Mouse (Mus musculus) heart, postnatal 4 days (tissue): ENCODE data around the gene Nucks1. TPM values are rescaled to one million over a fixed set of nuclear protein-coding genes. Genes with fewer than 3 reads are reported as not detected.
A peak's percentile ranks its signal among the peaks of the same experiment; 100 is the strongest.
"Not testable (repeated sequence)": the region's sequence is repeated elsewhere in the genome, so short reads cannot be mapped to it uniquely, and the experiment has no call there.

Experiments used
- DNase-seq: peaks from one replicate; pipeline ENCODE4 v3.0.0; 2021
- total RNA-seq, 2 experiments: library from RNA; stranded (reverse); gene quantifications; 2 replicates each; pipeline ENCODE4 v1.2.3; 2021

The Nucks1 gene
- total RNA-seq = 100 to 1,000 TPM; 169 to 172 TPM

DNA sequence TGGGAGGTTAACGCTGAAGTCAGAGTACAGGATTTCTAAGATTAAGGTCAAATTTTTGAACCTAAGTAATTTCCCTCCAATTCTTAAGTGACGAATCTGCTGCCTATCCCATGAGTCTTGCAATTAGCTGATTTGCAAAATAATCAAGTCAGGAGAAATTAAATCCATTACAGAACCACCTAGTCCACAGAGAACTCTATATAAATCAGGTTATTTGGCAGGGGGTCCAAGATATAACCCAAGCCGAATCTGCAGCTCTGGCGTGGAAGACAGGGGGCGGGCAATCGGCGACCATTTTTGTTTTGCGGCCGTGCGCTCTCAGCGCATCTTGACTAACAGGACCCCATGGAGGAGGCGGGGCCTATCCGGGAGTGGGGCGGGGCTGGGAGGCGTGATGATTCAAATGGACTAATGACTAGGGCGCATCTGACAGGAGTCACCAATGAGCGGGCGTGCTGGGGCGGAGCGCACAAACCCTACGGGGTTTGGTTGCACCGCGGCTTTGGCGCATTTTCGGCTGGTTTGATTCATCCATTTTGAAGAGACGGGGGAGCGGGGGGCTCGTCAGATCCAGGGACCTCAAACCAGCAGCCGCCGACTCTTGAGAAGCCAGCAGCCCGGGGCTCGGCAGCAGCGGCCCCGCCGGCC, at the start of gene Nucks1:
TSS of gene Nucks1 (plus strand) at position 534 of the 648 bp plus-strand sequence.
- peak; percentile 100 for DNase-seq

DNA sequence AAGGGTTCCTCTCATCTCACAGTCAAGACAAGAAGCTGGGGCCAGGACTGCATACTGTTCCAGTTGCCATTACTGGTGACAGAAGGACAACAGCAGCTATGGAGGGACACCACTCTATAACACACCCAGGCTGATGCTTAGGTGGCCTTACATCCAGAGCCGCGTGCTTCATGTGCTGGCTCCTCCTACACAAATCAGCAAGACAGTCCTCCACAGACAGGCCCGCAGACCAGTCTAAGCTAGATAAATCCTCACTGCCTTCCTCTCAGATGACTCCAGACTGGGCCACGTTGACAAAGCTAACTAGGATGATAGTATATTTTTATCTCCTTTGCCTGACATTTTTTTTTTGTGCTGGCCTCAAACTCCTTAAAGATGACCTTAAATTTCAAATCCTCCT, 48.5 kb upstream of the Nucks1 start:
- DNase-seq = no peak

DNA sequence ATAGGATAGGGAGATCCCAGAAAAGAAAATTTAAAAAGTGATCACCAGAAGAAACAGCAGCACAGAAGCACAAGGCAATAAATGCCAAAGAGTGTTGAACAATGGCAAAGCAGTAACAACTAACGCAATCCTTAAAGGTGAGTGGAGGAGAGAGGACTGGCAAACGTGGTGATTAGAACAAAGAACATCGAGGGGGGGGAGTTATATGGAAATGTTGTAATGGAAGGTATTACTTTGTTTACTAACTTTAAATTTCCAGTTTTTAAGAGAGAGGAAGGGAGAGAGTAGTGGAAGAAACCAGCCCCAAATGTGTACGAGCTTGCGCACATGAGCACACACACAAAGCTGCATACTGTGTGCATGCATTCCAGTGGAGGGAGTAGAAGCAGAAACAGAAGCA, 44.7 kb upstream of the Nucks1 start:
- no peak for DNase-seq

DNA sequence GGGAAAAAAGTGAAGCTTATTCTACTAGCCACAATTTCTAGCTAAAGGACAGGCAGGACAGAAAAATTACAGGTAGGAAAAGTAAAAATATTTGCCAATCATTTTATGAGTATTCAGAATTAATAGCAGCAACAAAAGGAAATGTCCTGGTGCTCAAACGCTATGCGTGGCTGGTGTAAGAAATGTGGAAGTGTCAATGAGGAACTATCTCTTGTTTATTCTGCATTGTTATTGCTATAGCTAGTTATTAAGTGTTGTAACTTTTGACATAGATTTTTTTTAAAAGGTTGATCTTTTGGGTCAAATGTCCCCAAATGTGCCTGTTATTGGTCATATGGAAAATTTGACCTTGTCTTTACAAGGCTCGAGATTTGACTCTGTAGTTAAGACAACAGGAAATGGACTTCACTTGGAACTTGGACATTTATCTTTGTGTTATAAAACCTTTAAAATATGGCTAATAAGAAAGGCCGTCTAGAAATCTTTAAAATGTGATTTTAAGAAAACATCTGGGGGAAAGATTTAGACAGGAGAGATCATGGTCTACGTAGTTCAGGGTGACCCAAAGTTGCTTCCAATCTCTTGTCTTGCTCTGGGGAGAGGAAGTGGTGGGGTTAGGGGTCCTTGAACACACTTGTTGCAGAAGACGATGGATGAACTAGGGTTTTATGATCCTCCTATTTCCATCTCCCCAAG, 43.9 kb upstream of the Nucks1 start:
- DNase-seq = no peak

DNA sequence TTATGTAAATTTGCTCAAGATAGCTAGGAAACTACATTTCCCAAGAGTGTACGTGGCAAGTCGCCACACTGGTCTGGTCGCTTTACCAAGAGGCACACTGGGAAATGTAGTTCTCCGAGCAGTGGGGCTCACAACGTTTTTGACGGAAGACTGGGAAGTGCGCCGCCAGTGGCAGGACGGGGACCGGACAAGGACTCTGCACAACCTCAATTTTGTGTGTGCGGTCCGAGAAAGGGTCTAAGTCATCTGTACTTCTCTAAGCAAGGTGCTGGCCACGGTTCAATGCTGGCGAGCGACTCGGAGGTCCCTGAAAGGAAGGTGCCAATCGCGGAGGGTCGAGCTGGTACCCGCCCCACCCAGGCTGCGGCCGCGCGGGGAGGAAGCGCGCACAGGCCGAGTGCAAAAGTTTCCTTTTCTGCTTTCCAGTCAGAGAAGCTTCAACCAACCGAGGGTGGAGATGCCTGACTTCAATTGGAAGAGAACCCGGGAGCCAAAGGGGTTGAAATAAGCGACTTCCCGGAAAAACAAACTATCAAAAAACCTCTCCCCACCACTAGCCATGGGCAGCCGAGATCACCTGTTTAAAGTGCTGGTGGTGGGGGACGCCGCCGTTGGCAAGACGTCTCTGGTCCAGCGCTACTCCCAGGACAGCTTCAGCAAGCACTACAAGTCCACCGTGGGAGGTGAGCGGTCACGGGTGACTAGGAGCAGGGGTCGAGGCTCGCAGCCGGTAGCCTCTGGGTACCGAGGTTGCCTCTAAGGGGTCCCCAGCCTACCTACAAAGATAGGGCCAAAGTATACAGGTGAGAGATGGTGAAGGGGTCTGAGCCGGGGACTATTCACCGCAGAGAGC, 43.0 kb upstream of the Nucks1 start, which contains the start of gene Rab29:
TSS of gene Rab29 (plus strand) at position 132 of the 853 bp plus-strand sequence.
- peak; percentile 94 for DNase-seq

DNA sequence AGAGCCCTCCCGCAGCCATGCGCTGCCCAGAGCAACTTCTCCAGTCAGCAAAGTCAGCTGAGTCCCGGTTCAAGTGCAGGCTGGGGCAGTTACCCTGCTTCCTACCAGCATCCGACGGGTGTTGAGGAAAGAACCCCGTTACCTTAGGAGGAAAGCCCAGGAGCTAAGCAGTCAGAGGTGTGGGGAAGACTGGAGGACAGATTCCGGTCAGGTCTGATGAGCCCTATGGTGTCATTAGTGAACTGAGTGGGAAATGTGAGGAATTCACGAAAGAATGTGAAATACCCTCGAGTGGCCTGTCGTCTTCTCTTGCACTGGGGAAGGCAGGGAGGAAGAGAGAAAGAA, 42.4 kb upstream of the Nucks1 start:
- no peak for DNase-seq

DNA sequence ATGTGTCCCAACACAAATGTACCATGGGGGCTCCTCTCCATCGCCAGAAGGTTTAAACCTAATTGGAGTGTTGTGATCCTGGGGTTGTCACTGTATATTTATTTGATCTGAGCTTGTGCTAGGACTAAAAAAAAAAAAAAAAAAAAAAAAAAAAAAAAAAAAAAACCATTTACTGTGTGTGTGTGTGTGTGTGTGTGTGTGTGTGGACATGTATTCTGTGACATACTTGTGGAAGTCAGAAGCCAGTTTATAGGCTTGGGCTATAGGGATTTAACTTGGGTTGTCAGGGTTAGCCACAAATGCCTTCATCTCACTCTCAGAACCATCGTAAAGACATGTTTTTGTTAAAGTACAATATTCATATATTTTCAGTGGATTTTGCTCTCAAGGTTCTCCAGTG, 40.8 kb upstream of the Nucks1 start:
- no peak for DNase-seq

DNA sequence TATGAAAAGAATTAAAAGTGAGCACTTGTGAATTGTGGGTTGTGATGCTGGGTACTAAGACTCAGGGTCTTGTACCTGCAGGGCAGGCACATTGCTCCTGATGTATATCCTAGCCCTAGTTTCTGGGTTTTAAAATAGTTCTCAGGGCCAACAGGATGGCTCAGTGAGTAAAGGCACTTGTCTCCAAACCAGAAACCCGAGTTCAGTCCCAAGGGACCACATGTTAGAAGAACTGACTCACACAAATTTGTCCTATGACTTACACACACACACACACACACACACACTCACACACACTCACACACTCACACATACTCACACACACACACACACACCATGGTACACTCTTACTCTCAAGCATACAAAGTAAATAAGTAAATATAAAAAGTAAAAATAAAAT, 37.5 kb upstream of the Nucks1 start:
- DNase-seq = no peak

DNA sequence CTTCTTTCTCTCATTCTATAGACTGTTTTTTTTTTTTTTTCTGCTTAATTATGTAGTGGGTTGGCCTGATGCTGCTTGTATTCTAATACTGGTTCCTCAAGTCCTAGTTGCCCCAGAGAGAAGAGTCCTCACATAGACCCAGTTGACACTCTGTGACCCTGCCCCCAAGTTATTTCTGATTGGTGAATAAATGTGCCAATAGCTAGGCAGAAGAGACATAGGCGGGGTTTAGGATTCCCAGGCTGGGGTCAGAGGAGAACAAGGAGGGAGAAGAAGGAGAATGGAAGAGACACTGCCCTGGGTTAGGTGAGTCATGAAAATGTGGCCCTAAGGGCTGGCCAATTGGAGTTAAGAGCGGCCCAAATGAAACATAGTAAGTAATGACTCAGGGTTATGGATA, 30.5 kb upstream of the Nucks1 start:
- DNase-seq = no peak

DNA sequence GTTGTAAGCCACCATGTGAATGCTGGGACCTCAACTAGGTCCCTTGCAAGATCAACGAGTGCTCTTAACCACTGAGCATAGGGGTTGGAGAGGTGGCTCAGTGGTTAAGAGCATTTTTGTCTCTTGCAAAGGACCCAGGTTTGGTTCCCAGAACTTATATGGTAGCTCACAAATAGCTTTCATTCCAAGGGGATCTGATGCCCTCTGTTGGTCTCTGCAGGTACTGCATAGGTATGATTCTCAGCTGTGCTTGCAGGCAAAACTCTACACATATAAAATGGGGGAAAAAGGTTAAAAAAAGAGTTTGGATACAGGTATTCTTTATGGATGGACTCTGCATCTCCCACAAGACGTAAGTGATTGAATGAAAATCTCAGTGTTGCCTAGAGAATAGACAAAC, 27.5 kb upstream of the Nucks1 start:
- DNase-seq = peak; percentile 14

DNA sequence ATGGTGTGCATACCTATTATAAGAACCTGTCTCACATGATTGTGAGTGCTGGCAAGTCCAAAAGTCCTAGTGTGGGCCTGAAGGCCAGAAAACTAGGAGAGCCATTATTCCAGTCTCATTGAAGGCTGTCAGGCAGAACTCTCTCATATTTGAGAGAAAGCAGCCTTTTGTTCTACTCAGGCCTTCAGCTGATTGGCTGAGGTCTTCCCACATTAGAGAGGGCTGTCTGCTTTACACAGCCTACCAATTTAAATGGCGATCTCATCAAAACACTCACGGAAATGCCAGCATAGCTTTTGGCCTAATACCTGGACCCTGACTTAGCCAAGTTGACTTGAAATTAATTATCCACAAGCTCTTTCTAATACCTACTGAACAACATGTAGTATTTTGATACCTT, 24.2 kb upstream of the Nucks1 start:
- no peak for DNase-seq

DNA sequence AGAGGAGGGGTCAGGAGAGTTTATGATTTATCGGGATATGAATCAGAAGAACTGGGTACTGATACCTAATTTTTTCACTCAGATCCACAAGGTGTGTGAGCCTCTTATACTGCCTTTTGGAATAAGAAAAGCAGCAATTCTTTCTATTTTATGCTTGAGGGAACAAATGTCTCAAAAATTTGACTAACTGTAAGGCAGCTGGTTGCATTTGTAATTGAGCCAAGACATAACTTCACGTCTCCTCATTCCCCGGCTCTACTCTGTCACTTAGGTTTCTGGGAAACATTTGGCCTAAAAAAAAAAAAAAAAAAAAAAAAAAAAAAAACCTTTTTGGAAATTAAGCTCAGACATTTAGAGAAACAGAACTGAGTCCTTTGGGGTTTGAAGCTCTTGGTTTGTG, 23.7 kb upstream of the Nucks1 start:
- DNase-seq = no peak

DNA sequence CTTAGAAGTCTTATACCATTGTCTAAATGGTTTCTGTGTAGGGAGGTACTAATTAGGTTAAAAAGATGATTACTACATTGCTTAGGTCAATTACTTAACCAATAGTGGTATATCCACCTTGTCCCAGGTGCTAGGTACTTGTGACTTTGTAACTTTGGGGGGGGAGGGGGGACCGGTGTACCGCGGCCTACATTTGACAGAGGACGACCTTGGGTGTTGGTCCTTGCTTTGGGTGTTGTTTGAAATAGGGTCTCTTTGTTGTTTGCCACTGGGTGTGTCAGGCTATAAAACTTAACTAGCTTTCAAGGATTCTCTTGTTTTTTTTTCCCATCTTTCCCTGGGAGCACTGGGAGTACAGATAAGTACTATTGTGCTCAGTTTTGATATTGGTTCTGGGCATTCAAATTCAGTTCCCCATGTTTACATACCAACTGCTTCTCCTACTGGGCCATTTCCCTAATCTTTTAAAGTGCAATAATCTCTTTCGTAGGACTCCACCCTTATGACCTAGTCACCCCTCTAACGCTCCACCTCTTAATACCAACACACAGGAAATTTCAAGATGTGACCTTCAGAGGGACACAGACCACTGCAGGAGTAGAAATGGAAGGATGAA, 20.2 kb upstream of the Nucks1 start:
- no peak for DNase-seq

DNA sequence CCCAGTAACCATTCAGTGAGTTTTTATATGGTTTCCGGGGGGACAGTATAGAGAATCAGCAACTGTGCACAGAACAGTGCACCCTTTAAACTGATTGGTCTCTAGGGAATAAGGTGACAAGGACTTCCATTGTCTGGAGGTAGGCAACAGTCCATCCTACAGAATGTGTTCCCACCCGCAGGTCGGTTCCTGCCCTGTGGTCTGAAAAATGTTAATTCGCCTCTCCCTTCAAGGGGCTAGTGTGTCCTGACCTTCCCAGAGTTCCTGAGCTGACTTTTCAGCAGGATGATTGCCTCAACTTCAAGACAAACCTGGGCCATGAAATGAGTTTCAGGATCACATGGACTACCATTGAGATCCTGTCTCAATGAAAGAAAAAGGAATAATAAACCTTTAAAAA, 18.9 kb upstream of the Nucks1 start:
- DNase-seq = no peak

DNA sequence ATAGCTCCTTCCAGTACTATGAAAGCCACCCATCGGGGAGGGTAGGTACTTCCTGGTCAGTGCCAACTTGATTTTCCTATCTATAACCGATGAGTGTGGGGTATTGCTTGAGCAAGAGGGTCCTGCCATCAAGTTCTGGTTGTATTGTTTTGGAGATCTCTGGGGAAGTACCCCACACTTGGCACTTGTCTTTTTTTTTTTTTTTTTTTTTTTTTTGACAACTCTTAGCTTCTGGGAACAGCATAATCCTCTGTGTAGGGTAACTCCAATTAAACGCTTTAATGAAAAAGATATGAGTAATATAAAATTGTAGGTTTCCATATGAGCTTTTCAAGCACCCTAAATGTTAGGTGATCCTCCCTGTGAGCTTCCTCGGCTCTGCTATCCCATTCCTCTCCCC, 7.7 kb upstream of the Nucks1 start:
- DNase-seq = no peak

DNA sequence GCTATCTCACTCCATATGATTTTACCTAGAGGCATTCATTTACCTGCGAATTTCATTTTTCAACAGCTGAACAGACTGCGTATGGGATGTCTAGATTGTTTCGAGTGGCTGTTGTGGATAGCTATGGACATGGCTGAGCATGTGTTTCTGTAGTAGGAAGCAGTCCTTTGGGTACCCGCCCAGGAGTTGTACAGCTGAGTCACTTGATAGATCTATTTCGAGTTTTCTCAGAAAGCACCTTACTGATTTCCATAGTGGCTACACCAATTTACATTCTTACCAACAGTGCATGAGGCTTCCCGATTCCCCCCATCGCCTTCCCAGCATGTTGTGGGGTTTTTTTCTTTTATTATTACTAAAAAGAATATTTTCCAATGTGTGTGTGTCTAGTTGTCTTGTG, 7.1 kb upstream of the Nucks1 start:
- DNase-seq = no peak

DNA sequence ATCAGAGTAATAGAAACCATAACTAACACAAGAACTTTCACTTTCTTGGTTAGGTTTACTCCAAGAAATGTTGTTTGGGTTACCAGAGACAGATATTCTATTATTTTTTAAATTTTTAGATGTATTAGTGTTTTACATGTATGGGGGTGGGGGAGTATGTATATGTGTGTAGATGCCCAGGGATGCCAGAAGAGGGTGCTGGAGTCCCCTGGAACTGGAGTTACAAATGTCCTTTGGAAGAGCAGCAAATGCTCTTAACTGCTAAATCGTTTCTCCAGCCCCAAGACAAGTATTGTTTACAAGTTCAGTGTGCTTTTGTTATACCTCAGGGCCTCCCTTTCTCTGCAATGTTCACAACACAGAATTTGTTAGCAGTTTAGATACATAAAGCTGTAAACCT, 4.8 kb upstream of the Nucks1 start:
- DNase-seq = peak; percentile 29

DNA sequence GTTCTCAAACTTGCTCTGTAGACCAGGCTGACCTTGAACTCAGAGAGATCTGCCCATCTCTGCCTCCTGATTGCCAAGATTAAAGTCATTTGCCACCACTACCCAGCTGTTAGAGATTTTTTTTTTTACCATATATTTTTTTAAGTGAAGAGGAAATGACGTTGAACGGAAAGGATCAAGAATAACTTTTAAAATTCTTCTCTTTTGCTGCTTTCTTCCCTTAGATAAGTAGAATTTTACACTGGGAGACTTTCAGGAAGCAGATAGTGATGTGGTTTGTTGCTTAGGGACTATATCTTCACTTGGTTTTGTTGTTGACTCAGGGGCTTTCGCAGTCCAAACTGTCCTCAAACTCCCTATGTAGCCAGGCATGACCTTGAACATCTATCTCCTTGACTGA, 1.9 kb upstream of the Nucks1 start:
- no peak for DNase-seq

DNA sequence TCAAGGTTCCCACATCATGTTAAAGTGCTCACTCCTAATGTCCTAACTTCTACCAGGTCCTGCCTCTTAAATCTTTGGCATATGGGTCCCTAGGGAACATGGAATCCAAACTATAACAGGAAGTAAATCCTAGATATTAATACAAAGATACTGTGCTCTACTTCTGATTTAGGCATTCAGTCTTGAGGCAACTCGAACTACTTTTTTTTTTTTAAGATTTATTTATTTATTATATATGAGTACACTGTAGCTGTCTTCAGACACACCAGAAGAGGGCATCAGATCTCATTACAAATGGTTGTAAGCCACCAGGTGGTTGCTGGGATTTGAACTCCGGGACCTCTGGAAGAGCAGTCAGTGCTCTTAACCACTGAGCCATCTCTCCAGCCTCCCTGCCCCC, 1.1 kb upstream of the Nucks1 start:
- not testable (repeated sequence) for DNase-seq

DNA sequence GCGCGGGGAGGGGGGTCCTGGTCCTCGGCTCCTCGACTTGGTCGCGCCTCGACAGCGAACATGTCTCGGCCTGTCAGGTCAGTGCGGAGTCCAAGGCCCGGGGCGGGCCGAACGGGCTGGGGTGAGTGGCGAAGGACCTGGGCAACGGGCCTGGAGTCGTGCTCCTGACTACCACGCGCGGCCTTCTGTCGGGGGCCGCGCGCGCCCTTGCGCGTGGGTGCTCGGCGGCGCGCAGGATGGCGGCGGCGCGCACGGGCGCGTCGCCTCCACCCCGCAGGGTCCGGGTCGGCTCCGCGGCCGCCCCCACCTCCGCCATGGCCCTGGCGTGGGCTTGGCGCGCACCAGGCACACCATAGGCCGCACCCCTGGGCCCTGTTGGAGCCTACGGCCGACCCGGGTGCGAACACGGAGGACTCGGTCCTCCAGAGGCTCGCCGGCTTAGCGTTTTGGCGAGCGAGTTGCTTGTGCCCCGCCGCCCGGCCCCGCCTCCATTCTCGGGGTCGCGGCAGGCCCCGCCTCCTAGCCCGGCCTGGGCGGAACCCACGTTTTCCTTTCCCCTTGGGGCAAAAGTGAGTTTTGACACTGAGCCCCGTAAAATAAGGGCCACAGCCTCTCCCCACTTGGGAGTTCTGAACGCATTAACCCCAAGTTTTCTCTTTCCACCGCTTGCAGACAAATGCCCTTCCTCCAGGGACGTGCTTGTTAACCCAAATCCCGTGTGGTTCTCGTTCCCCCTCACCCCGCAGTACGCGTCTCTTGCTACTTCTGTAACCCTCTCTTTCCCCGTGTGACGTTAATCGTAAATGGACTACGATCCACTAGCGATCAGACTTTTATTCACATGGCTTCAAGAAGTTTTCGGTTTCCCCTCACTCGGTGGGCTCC, 582 bp downstream of the Nucks1 start:
- DNase-seq = peak; percentile 84

DNA sequence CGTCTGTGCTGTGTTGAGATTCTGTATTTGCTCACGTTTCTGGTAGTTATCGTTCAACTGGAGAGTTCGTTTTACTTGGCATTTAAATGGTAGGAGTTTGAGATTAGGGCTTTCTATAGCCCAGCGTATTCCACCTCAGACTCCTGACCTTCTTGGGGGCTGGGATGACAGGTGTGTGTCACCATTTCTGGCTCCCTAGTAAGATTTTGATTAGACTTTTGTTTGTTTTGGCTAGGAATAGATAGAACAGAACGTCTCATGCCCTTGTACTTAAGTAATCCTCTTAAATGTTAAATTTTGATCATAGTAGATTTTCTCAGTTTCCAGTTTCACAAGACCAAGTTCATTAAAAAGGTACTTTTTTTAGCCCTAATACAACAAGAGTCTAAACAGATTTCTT, 7.3 kb downstream of the Nucks1 start:
- DNase-seq = no peak

DNA sequence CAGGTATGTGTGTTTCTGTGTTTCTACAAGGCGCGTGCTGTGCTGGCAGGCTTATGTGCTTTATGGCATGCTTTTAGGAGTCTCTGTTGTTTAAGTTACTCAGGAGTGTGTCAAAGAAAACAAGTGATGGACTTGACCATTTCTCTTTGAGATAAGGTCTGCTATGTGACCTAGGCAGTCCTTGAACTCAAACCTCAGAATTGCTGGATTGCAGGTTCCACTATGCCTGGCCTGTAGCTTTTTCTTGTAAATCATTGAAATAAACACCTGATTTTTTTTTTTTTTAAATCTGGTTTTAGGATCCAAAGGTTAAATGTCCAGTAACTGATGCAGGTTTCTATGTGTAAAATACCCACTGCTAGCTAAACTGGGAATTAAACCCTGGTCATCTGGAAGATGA, 8.7 kb downstream of the Nucks1 start:
- DNase-seq = no peak
